Mouse (Mus musculus): Measurements from ENCODE around the gene Wdr48. TPM values are rescaled to one million over a fixed set of nuclear protein-coding genes. Genes with fewer than 3 reads are reported as not detected.

The Wdr48 gene
- total and polyA plus RNA-seq, 3 experiments, result 26.9 to 32.3 (median 32.0) TPM

DNA sequence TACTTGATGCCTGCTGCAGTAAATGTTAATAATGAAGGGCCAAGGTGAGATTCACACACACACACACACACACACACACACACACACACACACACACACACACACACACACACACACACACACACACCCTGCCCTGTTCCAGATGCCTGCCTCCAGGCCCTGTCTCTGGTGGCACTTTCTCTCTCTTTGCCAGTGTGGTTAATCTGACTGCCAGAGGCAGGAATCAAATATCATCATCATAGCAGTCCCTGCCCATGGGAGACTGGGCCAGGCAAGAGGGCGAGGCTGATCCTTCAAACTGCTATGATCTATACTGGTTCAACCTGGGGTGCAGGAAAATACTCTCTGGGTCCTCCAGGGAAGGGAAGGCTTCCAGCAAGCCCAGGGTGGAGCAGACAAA is 25.2 kb downstream of the Wdr48 start:
- no peak for TF ChIP-seq ZNF384 (IDR thresholded peaks at IDR 0.05; ENCODE audit: low read depth, low read length)
- no peak for TF ChIP-seq USF1 (IDR thresholded peaks at IDR 0.05; ENCODE audit: low read depth, low read length)
- no peak for TF ChIP-seq TBP (conservative IDR thresholded peaks at IDR 0.05; ENCODE audit: low read depth, low read length)
- TF ChIP-seq UBTF (IDR thresholded peaks at IDR 0.05; ENCODE audit: low read depth, low read length), result no peak
- no peak for TF ChIP-seq NRF1 (IDR thresholded peaks at IDR 0.05; ENCODE audit: low read depth, low read length)
- TF ChIP-seq GABPA (IDR thresholded peaks at IDR 0.05; ENCODE audit: insufficient replicate concordance, low read depth, low read length), result no peak
- TF ChIP-seq JUND (conservative IDR thresholded peaks at IDR 0.05; ENCODE audit: low read depth, low read length), result no peak
- no peak for TF ChIP-seq ZMIZ1 (IDR thresholded peaks at IDR 0.05; ENCODE audit: low read depth, low read length)
- no peak for TF ChIP-seq EP300 (IDR thresholded peaks at IDR 0.05; ENCODE audit: low read length)
- TF ChIP-seq RCOR1 (conservative IDR thresholded peaks at IDR 0.05; ENCODE audit: low read depth, low read length), result no peak
- no peak for TF ChIP-seq E2F4 (IDR thresholded peaks at IDR 0.05; ENCODE audit: insufficient replicate concordance, low read depth, low read length)
- TF ChIP-seq ETS1 (conservative IDR thresholded peaks at IDR 0.05; ENCODE audit: low read depth, low read length), result no peak
- no peak for TF ChIP-seq BHLHE40 (IDR thresholded peaks at IDR 0.05; ENCODE audit: low read depth, low read length)
- TF ChIP-seq CHD2 (IDR thresholded peaks at IDR 0.05; ENCODE audit: low read length), result no peak
- TF ChIP-seq MAX (IDR thresholded peaks at IDR 0.05; ENCODE audit: low read length), result no peak
- no peak for TF ChIP-seq CTCF (conservative IDR thresholded peaks at IDR 0.05 in 1 of 2, IDR thresholded peaks at IDR 0.05 in 1 of 2; ENCODE audit: low read depth in 2 of 2, low read length in 2 of 2)
- no peak for TF ChIP-seq CHD1 (IDR thresholded peaks at IDR 0.05; ENCODE audit: low read depth, low read length)
- no peak for TF ChIP-seq ZKSCAN1 (IDR thresholded peaks at IDR 0.05; ENCODE audit: borderline replicate concordance, low read depth, low read length)
- no peak for TF ChIP-seq RAD21 (IDR thresholded peaks at IDR 0.05; ENCODE audit: low read depth, low read length)
- TF ChIP-seq MEF2A (IDR thresholded peaks at IDR 0.05; ENCODE audit: borderline replicate concordance, low read depth, low read length), result no peak
- dilution Hi-C loops (cut with MboI; ENCODE audit: extremely low pct_ligation_motif_present, extremely low pct_unique_long_range_greater_than_20kb, low sequenced_read_pairs) (no loop called here), in situ Hi-C loops (cut with MboI; ENCODE audit: low pct_ligation_motif_present, low pct_unique_long_range_greater_than_20kb, low sequenced_read_pairs) (no loop called here)
- no peak overlapping the region for H3K4me3 ChIP-seq (replicated peaks in 1 of 3; ENCODE audit: low read depth in 2 of 3, low read length in 2 of 3, poor library complexity in 1 of 3)
- H3K27ac ChIP-seq (ENCODE audit: insufficient read depth, low read depth), result no peak overlapping the region
- DNase-seq (ENCODE audit: extremely low read depth), result no peak
- no peaks in the 10 kb centered on the region for H3K27me3 ChIP-seq (replicated peaks)
- H3K9me3 ChIP-seq (replicated peaks; ENCODE audit: low read length), result no peaks in the 10 kb centered on the region
- peaks cover 77 to 93% of the 10 kb centered on the region in 2 experiments for H3K36me3 ChIP-seq (replicated peaks in 1 of 2; ENCODE audit: control insufficient read depth in 1 of 2, insufficient read depth in 1 of 2, low read length in 1 of 2)
- no peak overlapping the region for H3K9ac ChIP-seq (ENCODE audit: insufficient read depth, low read depth)
- H3K4me1 ChIP-seq (ENCODE audit: control insufficient read depth in 1 of 2, insufficient read depth in 2 of 2), result no peaks in the 10 kb centered on the region
- no peak overlapping the region for H3K4me2 ChIP-seq (ENCODE audit: insufficient read depth, low read depth, poor library complexity, severe bottlenecking)
- H3K79me2 ChIP-seq (replicated peaks; ENCODE audit: control insufficient read depth, extremely low read depth, insufficient read depth, poor library complexity, severe bottlenecking), result no peaks in the 10 kb centered on the region

DNA sequence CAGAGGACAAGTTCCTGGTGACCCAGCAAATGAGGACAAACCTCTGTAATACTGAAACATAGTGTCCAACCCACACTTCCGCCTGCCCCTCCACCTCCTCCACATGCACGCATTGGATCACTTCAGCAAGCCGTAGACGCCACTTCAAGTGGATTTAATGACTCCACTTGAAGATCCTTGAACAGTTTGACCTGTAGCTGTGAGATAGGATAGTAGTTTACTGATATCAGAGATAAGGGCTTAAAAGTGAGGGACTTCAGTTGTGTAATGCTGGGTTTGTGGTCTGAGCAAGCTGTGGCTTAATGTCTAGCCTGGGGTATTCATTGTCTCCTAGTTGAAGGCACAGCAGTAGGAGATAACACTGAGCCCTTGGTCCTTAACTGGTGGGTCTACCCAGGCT is 28.8 kb downstream of the Wdr48 start:
- Histone ChIP-seq H3K27ac (ENCODE audit: insufficient read depth, low read depth) (no peak overlapping the region), H3K36me3 (replicated peaks in 1 of 2; ENCODE audit: control insufficient read depth in 1 of 2, insufficient read depth in 1 of 2, low read length in 1 of 2) (peaks cover 82 to 96% of the 10 kb centered on the region in 2 experiments), H3K4me1 (ENCODE audit: control insufficient read depth in 1 of 2, insufficient read depth in 2 of 2) (peaks cover 14 to 28% of the 10 kb centered on the region in 2 experiments), H3K27me3 (replicated peaks) (no peaks in the 10 kb centered on the region), H3K4me3 (replicated peaks in 1 of 3; ENCODE audit: low read depth in 2 of 3, low read length in 2 of 3, poor library complexity in 1 of 3) (no peak overlapping the region), H3K4me2 (ENCODE audit: insufficient read depth, low read depth, poor library complexity, severe bottlenecking) (no peak overlapping the region), H3K79me2 (replicated peaks; ENCODE audit: control insufficient read depth, extremely low read depth, insufficient read depth, poor library complexity, severe bottlenecking) (no peaks in the 10 kb centered on the region), H3K9me3 (replicated peaks; ENCODE audit: low read length) (no peaks in the 10 kb centered on the region), H3K9ac (ENCODE audit: insufficient read depth, low read depth) (no peak overlapping the region)
- DNase-seq (ENCODE audit: extremely low read depth), result no peak
- dilution Hi-C loops (cut with MboI; ENCODE audit: extremely low pct_ligation_motif_present, extremely low pct_unique_long_range_greater_than_20kb, low sequenced_read_pairs), result no loop called here
- TF ChIP-seq PAX5 (IDR thresholded peaks at IDR 0.05; ENCODE audit: low read length) (no peak), BHLHE40 (IDR thresholded peaks at IDR 0.05; ENCODE audit: low read depth, low read length) (no peak), ZKSCAN1 (IDR thresholded peaks at IDR 0.05; ENCODE audit: borderline replicate concordance, low read depth, low read length) (no peak), MXI1 (IDR thresholded peaks at IDR 0.05; ENCODE audit: low read depth, low read length) (no peak), UBTF (IDR thresholded peaks at IDR 0.05; ENCODE audit: low read depth, low read length) (no peak), TCF12 (IDR thresholded peaks at IDR 0.05; ENCODE audit: low read depth, low read length) (no peak), RAD21 (IDR thresholded peaks at IDR 0.05; ENCODE audit: low read depth, low read length) (no peak), GABPA (IDR thresholded peaks at IDR 0.05; ENCODE audit: insufficient replicate concordance, low read depth, low read length) (no peak), TBP (conservative IDR thresholded peaks at IDR 0.05; ENCODE audit: low read depth, low read length) (no peak), RCOR1 (conservative IDR thresholded peaks at IDR 0.05; ENCODE audit: low read depth, low read length) (no peak), CHD2 (IDR thresholded peaks at IDR 0.05; ENCODE audit: low read length) (no peak), ETS1 (conservative IDR thresholded peaks at IDR 0.05; ENCODE audit: low read depth, low read length) (no peak), SIN3A (IDR thresholded peaks at IDR 0.05; ENCODE audit: low read length) (no peak), USF1 (IDR thresholded peaks at IDR 0.05; ENCODE audit: low read depth, low read length) (no peak), MAFK (IDR thresholded peaks at IDR 0.05; ENCODE audit: insufficient replicate concordance, low read length) (no peak), NELFE (IDR thresholded peaks at IDR 0.05; ENCODE audit: low read depth, low read length) (no peak)
- in situ Hi-C loops (cut with MboI; ENCODE audit: low pct_ligation_motif_present, low pct_unique_long_range_greater_than_20kb, low sequenced_read_pairs), result no loop called here

Measured in CH12.LX (cell line).